Mouse (Mus musculus): ENCODE results near the gene F12. TPM values are rescaled to one million over a fixed set of nuclear protein-coding genes. Genes with fewer than 3 reads are reported as not detected.

The F12 gene
- polyA plus RNA-seq, 1 experiment from 2014 or later, result not detected

DNA sequence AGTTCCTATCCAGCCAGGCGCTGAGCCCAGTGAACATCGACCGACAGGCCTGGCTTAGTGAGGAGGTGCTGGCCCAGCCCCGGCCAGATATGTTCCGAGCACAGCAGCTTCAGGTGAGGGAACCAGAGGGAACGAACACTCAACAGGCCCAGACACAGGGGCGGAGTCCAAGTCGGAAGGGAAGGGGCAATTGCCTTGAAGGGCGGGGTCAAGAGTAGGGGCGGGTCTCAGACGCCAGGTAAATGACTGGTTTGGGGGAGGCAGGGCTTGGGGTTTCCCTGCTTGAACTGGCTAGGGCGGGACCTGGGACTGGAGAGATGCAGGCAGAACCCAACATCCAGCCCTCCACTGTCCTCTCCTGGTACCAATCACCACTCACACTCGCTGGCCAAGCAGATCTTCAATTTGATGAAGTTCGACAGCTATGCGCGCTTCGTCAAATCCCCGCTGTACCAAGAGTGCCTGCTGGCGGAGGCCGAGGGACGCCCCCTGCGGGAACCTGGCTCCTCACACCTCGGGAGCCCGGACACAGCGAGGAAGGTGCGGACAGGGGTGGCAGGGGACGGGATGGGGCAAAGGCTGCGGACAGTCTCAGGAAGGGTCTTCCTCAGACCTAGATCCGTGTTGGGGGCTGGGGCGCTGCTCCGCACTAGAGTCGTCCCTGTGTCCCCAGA, 47.5 kb downstream of the F12 start:
- Histone ChIP-seq H3K9me3 (no peaks in the 10 kb centered on the region), H3K4me3 (0 out of 2 replicates have a peak overlapping the region, but pooled peaks have one; percentile 3), H3K27ac (no peak overlapping the region), H3K27me3 (replicated peaks) (peaks cover 57% of the 10 kb centered on the region), H3K4me1 (no peaks in the 10 kb centered on the region), H3K36me3 (no peaks in the 10 kb centered on the region), H3K4me2 (replicated peaks) (peak overlapping the region; percentile 22; the same call in 1 of the 2 replicates), H3K9ac (no peak overlapping the region)
- WGBS, result 4% methylated on average over 32 of the region's 32 CpGs
- ATAC-seq (ENCODE audit: low FRiP score, low read depth), result no peak

GRCm38 (mm10) chr13:55375877-55376276, 50.7 kb downstream of the F12 start:
- ATAC-seq (ENCODE audit: low FRiP score, low read depth), result no peak
- WGBS, result 70% methylated on average over 2 of the region's 2 CpGs
- no peak overlapping the region for H3K27ac ChIP-seq

GRCm38 (mm10) chr13:55374206-55374924, 52.2 kb downstream of the F12 start:
- H3K9ac ChIP-seq, result no peak overlapping the region
- WGBS, result 57% methylated on average over 6 of the region's 6 CpGs
- H3K27me3 ChIP-seq (replicated peaks), result peaks cover 41% of the 10 kb centered on the region
- no peak overlapping the region for H3K4me3 ChIP-seq
- no peaks in the 10 kb centered on the region for H3K36me3 ChIP-seq
- no peaks in the 10 kb centered on the region for H3K4me1 ChIP-seq
- no peak for ATAC-seq (ENCODE audit: low FRiP score, low read depth)
- H3K9me3 ChIP-seq, result no peaks in the 10 kb centered on the region
- H3K27ac ChIP-seq, result no peak overlapping the region
- H3K4me2 ChIP-seq (replicated peaks), result no peak overlapping the region

More at GRCm38 (mm10) chr13:55375877-55376276, 50.7 kb downstream of the F12 start:
- Histone ChIP-seq H3K36me3 (no peaks in the 10 kb centered on the region), H3K4me3 (no peak overlapping the region), H3K27me3 (replicated peaks) (peaks cover 55% of the 10 kb centered on the region), H3K4me1 (no peaks in the 10 kb centered on the region), H3K9ac (no peak overlapping the region), H3K4me2 (replicated peaks) (no peak overlapping the region), H3K9me3 (no peaks in the 10 kb centered on the region)

DNA sequence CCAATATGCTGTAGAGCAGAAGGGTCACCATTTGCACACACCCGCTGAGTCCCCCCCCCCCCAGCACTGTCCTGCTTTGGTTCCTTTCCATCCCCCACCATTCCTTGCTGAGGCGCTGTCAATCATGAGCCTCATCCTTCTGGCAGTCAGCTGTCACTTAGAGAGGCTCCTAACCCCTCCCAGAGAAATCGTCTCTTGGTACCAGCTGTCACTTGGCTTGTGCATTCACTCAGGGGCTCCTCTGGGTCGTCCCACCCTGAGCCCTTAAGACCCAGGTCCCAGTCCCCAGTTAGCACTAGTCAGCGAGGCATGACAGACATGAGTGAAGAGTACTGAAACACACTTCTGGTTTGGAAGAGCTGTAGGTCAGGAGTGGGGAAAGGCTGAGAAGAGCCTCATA, 54.9 kb downstream of the F12 start:
- no peak overlapping the region for H3K27ac ChIP-seq
- H3K4me3 ChIP-seq, result no peak overlapping the region
- no peaks in the 10 kb centered on the region for H3K4me1 ChIP-seq
- H3K36me3 ChIP-seq, result no peaks in the 10 kb centered on the region
- no peak for ATAC-seq (ENCODE audit: low FRiP score, low read depth)
- WGBS, result 59% methylated on average over 5 of the region's 5 CpGs
- peaks cover 19% of the 10 kb centered on the region; the same call in 1 of the 2 replicates for H3K27me3 ChIP-seq (replicated peaks)
- H3K4me2 ChIP-seq (replicated peaks), result no peak overlapping the region
- H3K9me3 ChIP-seq, result no peaks in the 10 kb centered on the region
- H3K9ac ChIP-seq, result no peak overlapping the region

GRCm38 (mm10) chr13:55371007-55371681, 55.4 kb downstream of the F12 start:
- ATAC-seq (ENCODE audit: low FRiP score, low read depth), result no peak

DNA sequence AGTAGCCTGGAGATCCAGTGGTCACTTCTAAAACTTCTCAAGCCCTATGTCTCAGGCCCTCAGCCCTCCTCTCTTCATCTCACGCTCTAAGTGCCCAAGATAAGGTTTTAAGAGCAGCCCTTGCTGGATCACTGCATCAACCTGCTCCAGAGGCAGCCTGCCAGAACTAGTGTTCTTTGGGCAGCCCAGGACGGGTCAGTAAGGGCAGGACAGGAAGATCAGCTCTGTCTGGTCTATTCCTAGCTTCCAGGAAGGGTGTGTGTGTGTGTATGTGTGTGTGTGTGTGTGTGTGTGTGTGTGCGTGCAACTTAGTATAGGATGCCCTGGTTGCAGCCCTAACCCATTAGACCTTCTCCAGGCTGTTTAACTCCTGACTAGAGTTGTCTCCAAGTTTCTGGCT, 56.4 kb downstream of the F12 start:
- no peaks in the 10 kb centered on the region for H3K36me3 ChIP-seq
- no peak overlapping the region for H3K4me2 ChIP-seq (replicated peaks)
- ATAC-seq (ENCODE audit: low FRiP score, low read depth), result no peak
- H3K9me3 ChIP-seq, result no peaks in the 10 kb centered on the region
- H3K4me3 ChIP-seq, result no peak overlapping the region
- H3K4me1 ChIP-seq, result no peaks in the 10 kb centered on the region
- H3K27ac ChIP-seq, result no peak overlapping the region
- 61% methylated on average over 3 of the region's 3 CpGs for WGBS
- no peak overlapping the region for H3K9ac ChIP-seq
- H3K27me3 ChIP-seq (replicated peaks), result peaks cover 16% of the 10 kb centered on the region; the same call in 1 of the 2 replicates

More at GRCm38 (mm10) chr13:55371007-55371681, 55.4 kb downstream of the F12 start:
- no peaks in the 10 kb centered on the region for H3K4me1 ChIP-seq
- no peak overlapping the region for H3K4me2 ChIP-seq (replicated peaks)
- H3K27ac ChIP-seq, result no peak overlapping the region
- H3K9me3 ChIP-seq, result no peaks in the 10 kb centered on the region
- 70% methylated on average over 8 of the region's 8 CpGs for WGBS
- H3K36me3 ChIP-seq, result no peaks in the 10 kb centered on the region
- no peak overlapping the region for H3K4me3 ChIP-seq
- H3K27me3 ChIP-seq (replicated peaks), result peaks cover 19% of the 10 kb centered on the region; the same call in 1 of the 2 replicates
- H3K9ac ChIP-seq, result no peak overlapping the region

DNA sequence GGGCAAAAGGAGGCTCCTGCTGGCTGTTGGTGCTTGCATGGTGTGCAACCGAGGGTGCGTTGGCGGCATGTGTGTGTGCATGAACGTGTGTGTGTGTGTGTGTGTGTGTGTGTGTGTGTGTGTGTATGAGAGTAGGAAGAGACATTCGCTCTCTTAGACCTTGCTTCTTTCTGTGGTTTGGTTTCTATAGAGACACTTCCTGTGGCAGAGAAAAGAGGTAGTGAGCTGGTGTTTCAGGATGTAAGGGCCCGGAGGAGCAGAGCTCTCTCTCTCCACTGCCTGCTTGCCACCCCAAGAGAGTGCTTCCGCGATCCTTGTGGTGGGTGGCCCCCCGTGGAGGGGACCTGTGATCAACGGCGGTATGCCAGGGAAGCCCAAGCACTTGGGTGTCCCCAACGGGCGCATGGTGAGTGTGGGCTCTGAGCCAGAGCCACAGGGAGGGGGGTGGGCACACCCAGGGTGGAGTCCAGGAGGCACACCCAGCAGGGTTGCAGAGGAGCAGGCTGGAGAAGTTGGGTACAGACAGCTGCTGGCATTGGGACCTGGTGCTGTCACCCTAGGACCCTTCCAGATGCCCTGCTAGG, 57.0 kb downstream of the F12 start, which contains the start of gene Rgs14:
Rgs14 (plus strand) TSS at position 202 of the 584 bp plus-strand sequence.
- H3K27ac ChIP-seq, result no peak within 1 kb of the TSS
- H3K36me3 ChIP-seq, result no peaks in the 10 kb centered on the region
- ATAC-seq (ENCODE audit: low FRiP score, low read depth), result no peak
- 70% methylated on average over 13 of the region's 13 CpGs for WGBS
- H3K4me2 ChIP-seq (replicated peaks), result no peak within 1 kb of the TSS
- H3K4me1 ChIP-seq, result no peaks in the 10 kb centered on the region
- H3K9ac ChIP-seq, result no peak within 1 kb of the TSS
- H3K27me3 ChIP-seq (replicated peaks), result peaks cover 16% of the 10 kb centered on the region; the same call in 1 of the 2 replicates
- H3K4me3 ChIP-seq, result no peak within 1 kb of the TSS
- H3K9me3 ChIP-seq, result no peaks in the 10 kb centered on the region

GRCm38 (mm10) chr13:55368401-55368800, 58.2 kb downstream of the F12 start:
- H3K9ac ChIP-seq, result no peak overlapping the region
- ATAC-seq (ENCODE audit: low FRiP score, low read depth), result no peak
- WGBS, result 81% methylated on average over 7 of the region's 7 CpGs
- H3K27me3 ChIP-seq (replicated peaks), result peaks cover 11% of the 10 kb centered on the region; the same call in 1 of the 2 replicates
- H3K4me2 ChIP-seq (replicated peaks), result no peak overlapping the region
- no peak overlapping the region for H3K4me3 ChIP-seq
- no peak overlapping the region for H3K27ac ChIP-seq
- H3K9me3 ChIP-seq, result no peaks in the 10 kb centered on the region
- H3K4me1 ChIP-seq, result no peaks in the 10 kb centered on the region
- no peaks in the 10 kb centered on the region for H3K36me3 ChIP-seq

Small RNA genes within 50 kb of the gene (microRNA-seq; reads per million reads assigned to microRNA genes)
- gene Mir6943, result not detected

Other genes starting within 250 kb of the F12 start
- 68.6 and 81.6 TPM in 2 replicates for gene Nsd1, start 217.0 kb downstream of the F12 start, polyA plus RNA-seq (2016; fragmentation: Nextera tagmentation; extraction: Ambion mirVana)
- 321 and 339 TPM in 2 replicates for gene Prelid1, start 106.3 kb downstream of the F12 start, polyA plus RNA-seq (2016; fragmentation: Nextera tagmentation; extraction: Ambion mirVana)
- 100.0 and 109 TPM in 2 replicates for gene Rab24, start 104.8 kb downstream of the F12 start, polyA plus RNA-seq (2016; fragmentation: Nextera tagmentation; extraction: Ambion mirVana)
- 24.3 and 26.0 TPM in 2 replicates for gene Mxd3, start 97.0 kb downstream of the F12 start, polyA plus RNA-seq (2016; fragmentation: Nextera tagmentation; extraction: Ambion mirVana)
- 82.0 and 86.1 TPM in 2 replicates for gene Lman2, start 64.0 kb downstream of the F12 start, polyA plus RNA-seq (2016; fragmentation: Nextera tagmentation; extraction: Ambion mirVana)
- 0.52 and 1.0 TPM in 2 replicates for gene Rgs14, start 57.1 kb downstream of the F12 start, polyA plus RNA-seq (2016; fragmentation: Nextera tagmentation; extraction: Ambion mirVana)
- 0.22 TPM in 2 replicates for gene Slc34a1, start 28.6 kb downstream of the F12 start, polyA plus RNA-seq (2016; fragmentation: Nextera tagmentation; extraction: Ambion mirVana)
- not detected in 2 replicates for gene Pfn3, start 11.6 kb downstream of the F12 start, polyA plus RNA-seq (2016; fragmentation: Nextera tagmentation; extraction: Ambion mirVana)
- gene Grk6, start 18.3 kb upstream of the F12 start, polyA plus RNA-seq (2016; fragmentation: Nextera tagmentation; extraction: Ambion mirVana), result 51.8 and 52.4 TPM in 2 replicates
- 1.8 TPM in 2 replicates for gene Prr7, start 37.5 kb upstream of the F12 start, polyA plus RNA-seq (2016; fragmentation: Nextera tagmentation; extraction: Ambion mirVana)
- gene Dbn1, start 61.3 kb upstream of the F12 start, polyA plus RNA-seq (2016; fragmentation: Nextera tagmentation; extraction: Ambion mirVana), result 575 and 596 TPM in 2 replicates
- gene Pdlim7, start 86.9 kb upstream of the F12 start, polyA plus RNA-seq (2016; fragmentation: Nextera tagmentation; extraction: Ambion mirVana), result 158 and 166 TPM in 2 replicates
- 3.7 and 4.3 TPM in 2 replicates for gene Dok3, start 102.5 kb upstream of the F12 start, polyA plus RNA-seq (2016; fragmentation: Nextera tagmentation; extraction: Ambion mirVana)
- gene Ddx41, start 109.9 kb upstream of the F12 start, polyA plus RNA-seq (2016; fragmentation: Nextera tagmentation; extraction: Ambion mirVana), result 64.1 and 64.4 TPM in 2 replicates
- 66.9 and 70.7 TPM in 2 replicates for gene Fam193b, start 144.3 kb upstream of the F12 start, polyA plus RNA-seq (2016; fragmentation: Nextera tagmentation; extraction: Ambion mirVana)
- gene Tmed9, start 146.9 kb upstream of the F12 start, polyA plus RNA-seq (2016; fragmentation: Nextera tagmentation; extraction: Ambion mirVana), result 109 and 111 TPM in 2 replicates
- gene B4galt7, start 173.1 kb upstream of the F12 start, polyA plus RNA-seq (2016; fragmentation: Nextera tagmentation; extraction: Ambion mirVana), result 42.4 and 44.3 TPM in 2 replicates
- 78.8 and 80.7 TPM in 2 replicates for gene Caml, start 196.2 kb upstream of the F12 start, polyA plus RNA-seq (2016; fragmentation: Nextera tagmentation; extraction: Ambion mirVana)
- gene Ddx46, start 208.2 kb upstream of the F12 start, polyA plus RNA-seq (2016; fragmentation: Nextera tagmentation; extraction: Ambion mirVana), result 38.2 and 43.5 TPM in 2 replicates